Mouse (Mus musculus): ENCODE data around the gene Cops4. TPM values are rescaled to one million over a fixed set of nuclear protein-coding genes. Genes with fewer than 3 reads are reported as not detected.

Cops4 gene
- polyA plus RNA-seq, 1 experiment from 2014 or later = 252 TPM

- Histone ChIP-seq H3K27me3 (ENCODE audit: low read depth, poor library complexity, severe bottlenecking) (no peaks in the 10 kb centered on the region), H3K4me3 (no peak overlapping the region), H3K4me1 (no peaks in the 10 kb centered on the region), H3K36me3 (peaks cover 52% of the 10 kb centered on the region), H3K9me3 (replicated peaks) (no peaks in the 10 kb centered on the region), H3K27ac (no peak overlapping the region)
- DNase-seq (ENCODE audit: low spot score) = no peak
- WGBS = 87% methylated on average over 1 of the region's 1 CpGs
These were observed 32.0 kb downstream of the Cops4 start for GRCm38 (mm10) chr5:100550151-100550550.

GRCm38 (mm10) chr5:100551952-100552351 lies 33.8 kb downstream of the Cops4 start:
- Histone ChIP-seq H3K4me1 (no peaks in the 10 kb centered on the region), H3K27ac (no peak overlapping the region), H3K36me3 (peaks cover 34% of the 10 kb centered on the region), H3K4me3 (no peak overlapping the region), H3K9me3 (replicated peaks) (no peaks in the 10 kb centered on the region), H3K27me3 (ENCODE audit: low read depth, poor library complexity, severe bottlenecking) (no peaks in the 10 kb centered on the region)
- WGBS = 73% methylated on average over 2 of the region's 2 CpGs
- DNase-seq (ENCODE audit: low spot score) = no peak

DNA sequence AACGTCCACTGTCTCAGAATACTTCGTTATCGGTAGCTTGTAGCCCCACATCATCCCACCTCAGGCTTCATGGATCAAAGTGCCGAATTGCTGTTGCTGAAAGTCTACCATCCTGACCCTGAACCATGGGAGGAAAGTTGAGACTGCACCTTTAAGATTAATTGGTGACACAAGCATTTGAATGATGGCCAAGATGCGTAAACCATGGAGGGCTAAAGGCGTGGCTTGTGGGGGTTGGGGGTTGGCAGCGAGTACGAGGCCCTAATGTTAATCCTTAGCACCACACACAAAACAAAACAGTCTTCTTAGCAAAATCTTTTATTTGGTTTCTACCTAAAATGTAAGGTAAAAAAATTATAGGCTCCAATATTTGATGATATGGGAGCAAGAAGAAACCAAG lies 35.3 kb downstream of the Cops4 start:
- DNase-seq (ENCODE audit: low spot score) = no peak
- H3K9me3 ChIP-seq (replicated peaks) = no peaks in the 10 kb centered on the region
- peaks cover 19% of the 10 kb centered on the region for H3K36me3 ChIP-seq
- 72% methylated on average over 8 of the region's 8 CpGs for WGBS
- no peak overlapping the region for H3K4me3 ChIP-seq
- H3K4me1 ChIP-seq = no peaks in the 10 kb centered on the region
- H3K27ac ChIP-seq = no peak overlapping the region
- no peaks in the 10 kb centered on the region for H3K27me3 ChIP-seq (ENCODE audit: low read depth, poor library complexity, severe bottlenecking)

DNA sequence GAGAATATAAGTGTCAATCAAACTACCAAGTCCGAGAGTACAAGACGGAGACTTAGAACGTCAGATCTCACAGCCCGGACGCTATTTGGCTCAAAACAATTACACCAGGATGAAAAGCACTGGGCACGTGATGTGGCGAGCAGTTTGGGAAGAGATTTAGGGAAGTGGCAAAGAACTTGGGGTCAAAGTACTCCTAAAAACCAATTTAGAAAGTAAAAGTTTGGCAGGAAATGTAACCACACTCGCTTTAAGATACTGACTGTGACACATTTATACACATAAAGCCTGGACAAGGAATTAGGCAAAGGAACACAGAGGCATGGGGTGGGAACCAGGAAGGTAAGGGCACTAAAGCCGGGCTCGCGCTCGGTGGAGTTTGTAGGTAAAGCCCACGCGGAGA lies 38.9 kb downstream of the Cops4 start:
- 93% methylated on average over 14 of the region's 14 CpGs for WGBS
- Histone ChIP-seq H3K27me3 (ENCODE audit: low read depth, poor library complexity, severe bottlenecking) (no peaks in the 10 kb centered on the region), H3K4me3 (no peak overlapping the region), H3K27ac (no peak overlapping the region), H3K9me3 (replicated peaks) (no peaks in the 10 kb centered on the region), H3K4me1 (no peaks in the 10 kb centered on the region), H3K36me3 (no peaks in the 10 kb centered on the region)
- DNase-seq (ENCODE audit: low spot score) = no peak

- Histone ChIP-seq H3K36me3 (no peaks in the 10 kb centered on the region), H3K4me3 (no peak overlapping the region), H3K27me3 (ENCODE audit: low read depth, poor library complexity, severe bottlenecking) (no peaks in the 10 kb centered on the region), H3K9me3 (replicated peaks) (no peaks in the 10 kb centered on the region), H3K4me1 (no peaks in the 10 kb centered on the region), H3K27ac (no peak overlapping the region)
- WGBS = 81% methylated on average over 9 of the region's 9 CpGs
- DNase-seq (ENCODE audit: low spot score) = no peak
These were observed 39.4 kb downstream of the Cops4 start for GRCm38 (mm10) chr5:100557537-100557936.

DNA sequence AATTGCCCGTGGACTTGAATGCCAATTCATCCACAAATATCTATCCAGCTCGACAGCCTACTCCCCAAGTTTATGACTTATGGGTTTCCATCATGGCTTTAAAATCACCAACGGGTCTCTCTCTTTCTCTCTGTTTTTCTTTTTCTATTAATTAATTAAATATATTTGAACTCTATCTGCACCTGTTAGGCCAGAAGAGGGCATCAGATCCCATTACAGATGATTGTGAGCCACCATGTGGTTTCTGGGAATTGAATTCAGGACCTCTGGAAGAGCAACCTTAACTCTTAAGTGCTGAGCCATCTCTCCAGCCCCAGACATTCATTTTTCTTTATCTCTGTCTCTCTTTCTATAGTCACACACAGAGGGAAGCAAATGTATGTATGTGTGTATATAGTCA lies 40.7 kb downstream of the Cops4 start:
- no peaks in the 10 kb centered on the region for H3K36me3 ChIP-seq
- H3K27me3 ChIP-seq (ENCODE audit: low read depth, poor library complexity, severe bottlenecking) = no peaks in the 10 kb centered on the region
- H3K9me3 ChIP-seq (replicated peaks) = no peaks in the 10 kb centered on the region
- 86% methylated on average over 3 of the region's 3 CpGs for WGBS
- H3K27ac ChIP-seq = no peak overlapping the region
- no peak overlapping the region for H3K4me3 ChIP-seq
- no peaks in the 10 kb centered on the region for H3K4me1 ChIP-seq
- DNase-seq (ENCODE audit: low spot score) = no peak

DNA sequence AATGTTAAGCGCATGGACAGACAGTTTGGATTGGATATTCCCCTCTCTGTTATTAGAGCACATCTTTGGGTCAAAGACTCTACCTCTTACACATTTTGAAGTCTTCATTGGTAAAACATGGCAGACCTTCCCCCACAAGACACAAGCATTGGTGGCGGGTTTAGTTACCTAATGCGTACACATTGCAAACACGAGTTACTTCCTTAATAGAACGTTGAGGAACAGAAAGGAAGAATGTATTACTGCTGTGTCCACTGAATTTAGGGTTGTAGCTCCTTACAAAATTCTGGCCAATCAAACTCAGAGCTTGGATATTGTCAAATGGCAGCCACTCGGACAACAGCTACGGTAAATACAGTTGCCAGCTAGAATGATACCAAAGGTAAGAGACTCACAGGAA lies 41.2 kb downstream of the Cops4 start:
- H3K27ac ChIP-seq = no peak overlapping the region
- no peak for DNase-seq (ENCODE audit: low spot score)
- no peaks in the 10 kb centered on the region for H3K36me3 ChIP-seq
- H3K27me3 ChIP-seq (ENCODE audit: low read depth, poor library complexity, severe bottlenecking) = no peaks in the 10 kb centered on the region
- WGBS = 95% methylated on average over 7 of the region's 7 CpGs
- no peaks in the 10 kb centered on the region for H3K4me1 ChIP-seq
- no peaks in the 10 kb centered on the region for H3K9me3 ChIP-seq (replicated peaks)
- no peak overlapping the region for H3K4me3 ChIP-seq

DNA sequence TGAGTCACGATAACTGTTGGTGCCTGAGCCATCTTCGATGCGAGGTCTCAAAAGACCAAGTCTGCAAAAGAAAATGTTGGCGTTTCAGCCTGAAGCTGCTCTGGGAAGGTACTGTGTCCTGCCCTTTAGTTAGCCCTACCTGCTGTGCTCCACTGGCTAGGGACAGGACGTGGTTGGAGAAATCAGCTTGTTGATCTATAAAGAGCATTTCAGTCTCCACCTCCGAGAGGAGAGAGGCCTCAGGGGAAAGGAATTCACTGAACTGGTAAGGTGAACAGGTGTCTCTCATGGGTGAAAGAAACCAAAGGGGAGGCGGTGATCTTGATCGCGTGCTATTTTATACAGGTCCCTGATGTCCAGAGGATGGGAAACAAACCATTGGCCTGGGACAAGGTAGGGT lies 44.6 kb downstream of the Cops4 start:
- no peaks in the 10 kb centered on the region for H3K27me3 ChIP-seq (ENCODE audit: low read depth, poor library complexity, severe bottlenecking)
- H3K4me1 ChIP-seq = no peaks in the 10 kb centered on the region
- WGBS = 88% methylated on average over 9 of the region's 9 CpGs
- no peak overlapping the region for H3K27ac ChIP-seq
- no peaks in the 10 kb centered on the region for H3K9me3 ChIP-seq (replicated peaks)
- H3K4me3 ChIP-seq = no peak overlapping the region
- no peak for DNase-seq (ENCODE audit: low spot score)
- H3K36me3 ChIP-seq = no peaks in the 10 kb centered on the region

DNA sequence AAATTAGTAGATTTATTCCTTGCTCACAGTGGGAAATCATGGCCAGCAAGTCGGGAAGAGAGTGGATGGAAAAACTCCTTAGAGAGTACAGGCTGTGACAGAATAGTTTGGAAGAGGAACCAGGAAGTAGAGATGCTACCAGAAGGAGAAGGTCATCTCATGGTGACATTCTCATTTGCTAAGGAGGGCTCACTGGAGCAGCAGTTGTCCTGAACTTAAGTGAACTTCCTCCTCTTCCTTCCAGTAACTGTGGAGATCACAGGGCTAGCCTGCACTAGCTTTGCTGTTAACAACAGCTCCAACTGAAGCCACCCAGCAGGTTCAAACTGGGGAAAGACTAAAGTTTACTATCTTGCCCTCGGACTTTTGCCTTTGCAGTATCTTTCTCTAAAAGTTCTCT lies 48.7 kb downstream of the Cops4 start:
- no peaks in the 10 kb centered on the region for H3K9me3 ChIP-seq (replicated peaks)
- peaks cover 4% of the 10 kb centered on the region; the same call in 1 of the 2 replicates for H3K4me1 ChIP-seq
- no peak overlapping the region for H3K27ac ChIP-seq
- DNase-seq (ENCODE audit: low spot score) = no peak
- no peaks in the 10 kb centered on the region for H3K36me3 ChIP-seq
- 81% methylated on average over 2 of the region's 2 CpGs for WGBS
- no peaks in the 10 kb centered on the region for H3K27me3 ChIP-seq (ENCODE audit: low read depth, poor library complexity, severe bottlenecking)
- no peak overlapping the region for H3K4me3 ChIP-seq

DNA sequence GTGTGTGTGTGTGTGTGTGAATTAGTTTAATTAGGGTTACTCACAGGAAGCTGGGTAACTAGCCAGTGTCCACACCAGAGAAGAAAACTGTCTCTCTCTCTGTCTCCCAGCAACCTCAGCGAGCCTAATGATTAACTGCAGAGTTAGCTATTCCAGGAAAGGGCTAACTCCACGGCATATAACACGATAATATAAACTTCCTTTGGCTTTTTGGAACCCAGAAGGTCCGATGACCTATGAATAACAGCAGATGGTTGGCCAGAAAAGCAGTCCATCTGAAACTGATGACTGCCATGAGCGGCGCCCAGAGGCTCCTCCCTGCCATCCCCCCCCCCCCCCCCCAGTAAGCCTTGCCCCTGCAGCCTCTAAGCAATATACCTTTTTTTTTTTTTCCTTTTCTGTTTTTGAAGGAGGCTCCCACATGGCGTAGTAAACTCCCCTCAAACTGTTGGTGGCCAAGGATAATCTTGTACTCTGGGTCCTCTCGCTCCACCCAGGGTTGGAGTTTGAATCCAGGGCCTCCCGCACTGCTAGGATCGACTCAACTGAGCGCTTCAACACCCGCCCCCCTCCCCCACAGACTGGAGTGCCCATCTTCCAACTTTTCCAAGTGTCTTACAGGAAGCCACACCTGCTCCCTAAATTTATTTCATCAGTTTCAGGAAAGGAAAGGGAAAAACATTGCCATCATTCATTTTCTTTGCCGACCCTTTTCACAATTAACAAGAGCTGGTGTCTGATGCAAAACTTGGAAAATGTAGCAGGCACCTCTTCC lies 49.3 kb downstream of the Cops4 start:
- Histone ChIP-seq H3K27me3 (ENCODE audit: low read depth, poor library complexity, severe bottlenecking) (no peaks in the 10 kb centered on the region), H3K4me3 (no peak overlapping the region), H3K9me3 (replicated peaks) (no peaks in the 10 kb centered on the region), H3K27ac (no peak overlapping the region), H3K4me1 (peaks cover 4% of the 10 kb centered on the region; the same call in 1 of the 2 replicates), H3K36me3 (no peaks in the 10 kb centered on the region)
- WGBS = 85% methylated on average over 13 of the region's 13 CpGs
- no peak for DNase-seq (ENCODE audit: low spot score)

- no peaks in the 10 kb centered on the region for H3K27me3 ChIP-seq (ENCODE audit: low read depth, poor library complexity, severe bottlenecking)
- H3K27ac ChIP-seq = no peak overlapping the region
- 75% methylated on average over 8 of the region's 8 CpGs for WGBS
- no peaks in the 10 kb centered on the region for H3K9me3 ChIP-seq (replicated peaks)
- no peak overlapping the region for H3K4me3 ChIP-seq
- DNase-seq (ENCODE audit: low spot score) = no peak
- no peaks in the 10 kb centered on the region for H3K36me3 ChIP-seq
- H3K4me1 ChIP-seq = peaks cover 4% of the 10 kb centered on the region; the same call in 1 of the 2 replicates
These were observed 50.1 kb downstream of the Cops4 start for GRCm38 (mm10) chr5:100568177-100568576.

- WGBS = 83% methylated on average over 3 of the region's 3 CpGs
- H3K27me3 ChIP-seq (ENCODE audit: low read depth, poor library complexity, severe bottlenecking) = no peaks in the 10 kb centered on the region
- no peak overlapping the region for H3K27ac ChIP-seq
- no peaks in the 10 kb centered on the region for H3K36me3 ChIP-seq
- H3K4me1 ChIP-seq = peaks cover 4% of the 10 kb centered on the region; the same call in 1 of the 2 replicates
- no peak for DNase-seq (ENCODE audit: low spot score)
- no peak overlapping the region for H3K4me3 ChIP-seq
- no peaks in the 10 kb centered on the region for H3K9me3 ChIP-seq (replicated peaks)
These were observed 50.7 kb downstream of the Cops4 start for GRCm38 (mm10) chr5:100568802-100569201.

- DNase-seq (ENCODE audit: low spot score) = no peak
- H3K27me3 ChIP-seq (ENCODE audit: low read depth, poor library complexity, severe bottlenecking) = no peaks in the 10 kb centered on the region
- H3K9me3 ChIP-seq (replicated peaks) = no peaks in the 10 kb centered on the region
- no peak overlapping the region for H3K4me3 ChIP-seq
- no peak overlapping the region for H3K27ac ChIP-seq
- peaks cover 4% of the 10 kb centered on the region; the same call in 1 of the 2 replicates for H3K4me1 ChIP-seq
- H3K36me3 ChIP-seq = no peaks in the 10 kb centered on the region
- WGBS = 80% methylated on average over 18 of the region's 18 CpGs
These were observed 51.3 kb downstream of the Cops4 start for GRCm38 (mm10) chr5:100569250-100569934.

Measured in limb, embryonic 10.5 days (tissue).